Mouse (Mus musculus): ENCODE measurements around the gene Kcna4. TPM values are rescaled to one million over a fixed set of nuclear protein-coding genes. Genes with fewer than 3 reads are reported as not detected.

The Kcna4 gene
- polyA plus RNA-seq (2015; fragmentation: Nextera tagmentation; extraction: Ambion mirVana) = 0.05 and 0.13 TPM in 2 replicates

DNA sequence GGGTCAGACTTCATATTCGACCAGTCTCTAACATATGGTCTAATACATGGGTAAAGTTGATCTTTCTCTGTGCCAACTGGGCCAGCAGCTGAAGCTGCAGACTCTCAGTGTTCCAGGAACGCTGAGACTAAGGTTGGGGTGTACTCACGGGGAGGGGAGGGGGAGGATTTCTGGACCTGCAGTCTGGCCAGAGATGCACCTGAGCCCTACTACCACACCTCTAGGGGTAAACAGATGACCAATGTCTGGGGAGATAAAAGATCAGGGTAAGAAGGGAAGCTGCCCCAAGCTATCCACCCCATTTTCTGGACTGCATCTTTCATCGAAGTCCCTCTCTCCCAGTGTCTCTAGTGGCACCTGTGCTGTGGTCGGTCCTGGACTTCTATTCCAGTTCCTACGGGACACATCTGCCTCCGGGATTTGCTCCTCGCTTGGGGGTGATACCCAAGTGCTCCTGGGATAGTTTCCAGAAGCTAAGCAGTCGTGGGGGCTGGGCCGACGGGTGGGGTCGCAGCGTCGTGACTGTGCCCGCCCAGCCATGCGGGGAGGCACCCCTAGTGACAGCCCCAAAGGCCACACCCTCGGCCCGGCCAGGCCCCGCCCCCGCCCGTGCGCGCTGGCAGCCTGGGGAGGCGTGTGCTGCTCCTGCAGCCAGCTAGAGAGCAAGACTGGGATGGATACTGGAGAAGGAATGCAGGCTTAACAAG lies at the start of gene Kcna4:
Gene Kcna4, plus strand, starts transcription at position 650 of the 707 bp plus-strand sequence.
- no peaks in the 10 kb centered on the region for H3K9me3 ChIP-seq (replicated peaks)
- peaks cover 3% of the 10 kb centered on the region; the same call in 1 of the 2 replicates for H3K4me1 ChIP-seq (replicated peaks)
- no peaks in the 10 kb centered on the region for H3K36me3 ChIP-seq (replicated peaks)
- WGBS (ENCODE audit: insufficient replicate concordance) = 6% methylated on average over 24 of the region's 24 CpGs
- H3K4me2 ChIP-seq = peak within 1 kb of the TSS; percentile 42
- no peak within 1 kb of the TSS for H3K9ac ChIP-seq
- no peak; the same call in 1 of the 2 replicates for ATAC-seq (ENCODE audit: insufficient read depth)
- peaks cover 12% of the 10 kb centered on the region; the same call in 1 of the 2 replicates for H3K27me3 ChIP-seq
- no peak within 1 kb of the TSS for H3K27ac ChIP-seq (replicated peaks)
- H3K4me3 ChIP-seq (replicated peaks) = no peak within 1 kb of the TSS

DNA sequence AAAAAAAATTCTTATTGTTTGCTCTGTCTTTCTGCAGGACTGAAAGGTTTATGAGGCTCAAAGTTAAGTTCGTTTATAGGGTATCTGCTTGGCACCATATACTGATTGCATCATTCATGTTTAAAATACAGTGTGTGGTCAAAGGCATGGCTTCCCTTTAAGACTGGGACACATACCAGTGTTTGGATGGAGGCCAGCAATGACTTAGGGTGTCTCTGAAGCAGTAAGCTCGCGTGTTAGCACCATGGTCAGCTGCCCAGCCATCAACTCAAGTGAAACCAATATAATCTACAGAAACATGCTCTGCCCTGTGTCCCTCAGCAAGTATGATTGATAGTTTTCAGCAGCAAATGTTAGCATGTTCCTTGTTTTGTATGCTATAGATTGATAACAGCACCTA lies 32.3 kb upstream of the Kcna4 start:
- no peak for ATAC-seq (ENCODE audit: insufficient read depth)
- WGBS (ENCODE audit: insufficient replicate concordance) = 48% methylated on average over 3 of the region's 3 CpGs
- no peak overlapping the region for H3K27ac ChIP-seq (replicated peaks)

GRCm38 (mm10) chr2:107266251-107266650 lies 24.2 kb upstream of the Kcna4 start:
- H3K27ac ChIP-seq (replicated peaks) = no peak overlapping the region
- H3K4me2 ChIP-seq = no peak overlapping the region
- no peak overlapping the region for H3K9ac ChIP-seq
- H3K27me3 ChIP-seq = no peaks in the 10 kb centered on the region
- 50% methylated on average over 2 of the region's 2 CpGs for WGBS (ENCODE audit: insufficient replicate concordance)
- H3K36me3 ChIP-seq (replicated peaks) = no peaks in the 10 kb centered on the region
- no peaks in the 10 kb centered on the region for H3K4me1 ChIP-seq (replicated peaks)
- no peaks in the 10 kb centered on the region for H3K9me3 ChIP-seq (replicated peaks)
- no peak for ATAC-seq (ENCODE audit: insufficient read depth)
- no peak overlapping the region for H3K4me3 ChIP-seq (replicated peaks)

More for the DNA sequence above, 32.3 kb upstream of the Kcna4 start:
- Histone ChIP-seq H3K9me3 (replicated peaks) (no peaks in the 10 kb centered on the region), H3K4me2 (no peak overlapping the region), H3K9ac (no peak overlapping the region), H3K4me3 (replicated peaks) (no peak overlapping the region), H3K27me3 (no peaks in the 10 kb centered on the region), H3K36me3 (replicated peaks) (no peaks in the 10 kb centered on the region), H3K4me1 (replicated peaks) (no peaks in the 10 kb centered on the region)

DNA sequence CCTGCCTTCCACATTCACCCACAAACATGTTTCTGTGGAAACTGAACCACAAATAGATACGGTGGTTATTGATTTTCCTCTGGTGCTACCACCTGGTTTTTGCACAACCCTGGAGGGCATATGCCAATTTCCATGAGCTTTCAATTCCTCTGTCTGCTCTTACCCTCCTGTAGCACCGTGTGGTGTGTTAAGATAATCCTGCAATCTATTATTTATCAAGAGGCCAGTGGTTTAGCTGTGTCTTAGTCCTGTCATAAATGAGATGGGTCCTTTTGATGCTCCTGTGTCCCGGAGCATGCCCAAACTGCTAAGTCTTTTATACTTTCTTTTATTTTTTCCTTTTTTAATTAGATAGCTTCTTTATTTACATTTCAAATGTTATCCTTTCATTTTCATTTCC lies 20.4 kb upstream of the Kcna4 start:
- H3K4me2 ChIP-seq = no peak overlapping the region
- H3K9me3 ChIP-seq (replicated peaks) = no peaks in the 10 kb centered on the region
- no peak for ATAC-seq (ENCODE audit: insufficient read depth)
- H3K9ac ChIP-seq = no peak overlapping the region
- no peaks in the 10 kb centered on the region for H3K27me3 ChIP-seq
- no peak overlapping the region for H3K27ac ChIP-seq (replicated peaks)
- no peak overlapping the region for H3K4me3 ChIP-seq (replicated peaks)
- no peaks in the 10 kb centered on the region for H3K4me1 ChIP-seq (replicated peaks)
- WGBS (ENCODE audit: insufficient replicate concordance) = 58% methylated on average over 3 of the region's 3 CpGs
- H3K36me3 ChIP-seq (replicated peaks) = no peaks in the 10 kb centered on the region

- Histone ChIP-seq H3K9ac (no peak overlapping the region), H3K4me3 (replicated peaks) (no peak overlapping the region), H3K36me3 (replicated peaks) (no peaks in the 10 kb centered on the region), H3K9me3 (replicated peaks) (no peaks in the 10 kb centered on the region), H3K4me2 (peak overlapping the region; percentile 42), H3K4me1 (replicated peaks) (peaks cover 3% of the 10 kb centered on the region; the same call in 1 of the 2 replicates), H3K27me3 (peaks cover 12% of the 10 kb centered on the region; the same call in 1 of the 2 replicates), H3K27ac (replicated peaks) (no peak overlapping the region)
- ATAC-seq (ENCODE audit: insufficient read depth) = no peak
- under 1% methylated on average over 12 of the region's 12 CpGs for WGBS (ENCODE audit: insufficient replicate concordance)
Measured at GRCm38 (mm10) chr2:107290697-107291019, 219 bp downstream of the Kcna4 start.

- Histone ChIP-seq H3K36me3 (replicated peaks) (no peaks in the 10 kb centered on the region), H3K9ac (no peak overlapping the region), H3K9me3 (replicated peaks) (no peaks in the 10 kb centered on the region), H3K27me3 (peaks cover 12% of the 10 kb centered on the region; the same call in 1 of the 2 replicates), H3K4me3 (replicated peaks) (no peak overlapping the region), H3K4me1 (replicated peaks) (peaks cover 3% of the 10 kb centered on the region; the same call in 1 of the 2 replicates), H3K27ac (replicated peaks) (no peak overlapping the region), H3K4me2 (no peak overlapping the region)
- ATAC-seq (ENCODE audit: insufficient read depth) = no peak
- WGBS (ENCODE audit: insufficient replicate concordance) = 5% methylated on average over 16 of the region's 16 CpGs
Measured at GRCm38 (mm10) chr2:107291142-107291541, 703 bp downstream of the Kcna4 start.

GRCm38 (mm10) chr2:107294521-107294920 lies 4.1 kb downstream of the Kcna4 start:
- ATAC-seq (ENCODE audit: insufficient read depth) = no peak

GRCm38 (mm10) chr2:107301886-107302285 lies 11.4 kb downstream of the Kcna4 start:
- Histone ChIP-seq H3K9ac (no peak overlapping the region), H3K27me3 (no peaks in the 10 kb centered on the region), H3K27ac (replicated peaks) (no peak overlapping the region), H3K4me1 (replicated peaks) (no peaks in the 10 kb centered on the region), H3K4me2 (no peak overlapping the region), H3K4me3 (replicated peaks) (no peak overlapping the region), H3K9me3 (replicated peaks) (no peaks in the 10 kb centered on the region), H3K36me3 (replicated peaks) (no peaks in the 10 kb centered on the region)
- no peak for ATAC-seq (ENCODE audit: insufficient read depth)
- 54% methylated on average over 4 of the region's 4 CpGs for WGBS (ENCODE audit: insufficient replicate concordance)

More at GRCm38 (mm10) chr2:107294521-107294920, 4.1 kb downstream of the Kcna4 start:
- Histone ChIP-seq H3K27ac (replicated peaks) (no peak overlapping the region), H3K4me2 (no peak overlapping the region), H3K9me3 (replicated peaks) (no peaks in the 10 kb centered on the region), H3K27me3 (peaks cover 12% of the 10 kb centered on the region; the same call in 1 of the 2 replicates), H3K9ac (no peak overlapping the region), H3K4me3 (replicated peaks) (no peak overlapping the region), H3K36me3 (replicated peaks) (no peaks in the 10 kb centered on the region), H3K4me1 (replicated peaks) (peaks cover 3% of the 10 kb centered on the region; the same call in 1 of the 2 replicates)
- WGBS (ENCODE audit: insufficient replicate concordance) = 62% methylated on average over 7 of the region's 7 CpGs

GRCm38 (mm10) chr2:107304707-107305106 lies 14.3 kb downstream of the Kcna4 start:
- Histone ChIP-seq H3K27ac (replicated peaks) (no peak overlapping the region), H3K4me2 (no peak overlapping the region), H3K27me3 (no peaks in the 10 kb centered on the region), H3K9me3 (replicated peaks) (0 out of 2 replicates have a peak, but pooled peaks cover 2% of the 10 kb centered on the region), H3K4me3 (replicated peaks) (no peak overlapping the region), H3K9ac (no peak overlapping the region), H3K4me1 (replicated peaks) (no peaks in the 10 kb centered on the region), H3K36me3 (replicated peaks) (no peaks in the 10 kb centered on the region)
- whole genome bisulfite sequencing (ENCODE audit: insufficient replicate concordance) = 63% methylated on average over 3 of the region's 3 CpGs
- no peak for ATAC-seq (ENCODE audit: insufficient read depth)

- Histone ChIP-seq H3K27me3 (no peaks in the 10 kb centered on the region), H3K4me1 (replicated peaks) (no peaks in the 10 kb centered on the region), H3K36me3 (replicated peaks) (no peaks in the 10 kb centered on the region), H3K4me2 (no peak overlapping the region), H3K9me3 (replicated peaks) (0 out of 2 replicates have a peak, but pooled peaks cover 2% of the 10 kb centered on the region), H3K27ac (replicated peaks) (no peak overlapping the region), H3K9ac (no peak overlapping the region), H3K4me3 (replicated peaks) (no peak overlapping the region)
- no peak for ATAC-seq (ENCODE audit: insufficient read depth)
- WGBS (ENCODE audit: insufficient replicate concordance) = 65% methylated on average over 4 of the region's 4 CpGs
Measured at GRCm38 (mm10) chr2:107306077-107306476, 15.6 kb downstream of the Kcna4 start.

GRCm38 (mm10) chr2:107318636-107319035 lies 28.2 kb downstream of the Kcna4 start:
- Histone ChIP-seq H3K4me3 (replicated peaks) (no peak overlapping the region), H3K27me3 (no peaks in the 10 kb centered on the region), H3K9ac (no peak overlapping the region), H3K36me3 (replicated peaks) (no peaks in the 10 kb centered on the region), H3K4me2 (no peak overlapping the region), H3K9me3 (replicated peaks) (no peaks in the 10 kb centered on the region), H3K27ac (replicated peaks) (no peak overlapping the region), H3K4me1 (replicated peaks) (no peaks in the 10 kb centered on the region)
- ATAC-seq (ENCODE audit: insufficient read depth) = no peak

Data from liver, embryonic 15.5 days (tissue).